Mouse (Mus musculus) left cerebral cortex, adult 9 months (tissue): ENCODE data around the gene Sh3pxd2a.

ENCODE experiments used
- DNase-seq, 2 experiments: peaks; one replicate each; pipeline ENCODE4 v3.0.0; 2022; ENCODE audit warnings: low spot score in 2 of 2

Sh3pxd2a gene

GRCm38 (mm10) chr19:47456021-47456420 is 8.2 kb downstream of the Sh3pxd2a start:
- no peak for DNase-seq

DNA sequence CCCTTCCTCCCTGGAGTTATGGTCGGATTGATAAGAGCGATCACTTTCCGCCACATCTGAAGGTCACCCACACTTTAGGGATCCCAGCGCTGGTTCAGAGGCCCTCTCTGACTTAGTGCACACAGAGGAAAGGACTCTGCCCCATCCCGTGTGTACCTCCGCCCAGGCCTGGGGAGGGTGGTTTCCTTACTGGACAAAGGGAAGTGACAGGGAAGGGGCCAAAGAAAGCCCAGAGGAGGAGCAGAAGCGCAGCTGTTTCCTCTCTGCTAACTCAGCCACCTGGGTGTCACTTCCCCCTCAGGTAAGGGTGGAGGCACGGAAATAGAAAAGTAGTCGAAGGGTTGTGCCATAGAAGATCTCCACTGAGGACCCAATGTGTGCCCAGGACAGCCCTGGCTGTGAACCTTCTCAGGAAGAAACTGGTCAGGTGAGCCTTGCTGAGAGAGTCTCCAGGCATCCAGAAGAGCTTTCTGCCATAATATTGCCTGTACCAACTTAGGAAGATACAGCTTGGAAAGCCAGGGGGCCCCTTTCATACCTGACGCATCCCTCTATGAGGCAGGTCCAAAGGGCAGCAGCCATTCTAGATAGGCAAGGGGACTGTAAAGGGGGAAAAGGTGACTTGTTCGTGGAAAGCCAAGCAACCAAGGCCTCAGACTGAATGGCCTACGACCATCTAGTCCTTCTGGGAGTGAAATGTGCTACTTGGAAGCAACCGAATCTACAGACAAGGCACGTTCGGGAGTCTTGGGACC is 9.0 kb downstream of the Sh3pxd2a start:
- no peak for DNase-seq

DNA sequence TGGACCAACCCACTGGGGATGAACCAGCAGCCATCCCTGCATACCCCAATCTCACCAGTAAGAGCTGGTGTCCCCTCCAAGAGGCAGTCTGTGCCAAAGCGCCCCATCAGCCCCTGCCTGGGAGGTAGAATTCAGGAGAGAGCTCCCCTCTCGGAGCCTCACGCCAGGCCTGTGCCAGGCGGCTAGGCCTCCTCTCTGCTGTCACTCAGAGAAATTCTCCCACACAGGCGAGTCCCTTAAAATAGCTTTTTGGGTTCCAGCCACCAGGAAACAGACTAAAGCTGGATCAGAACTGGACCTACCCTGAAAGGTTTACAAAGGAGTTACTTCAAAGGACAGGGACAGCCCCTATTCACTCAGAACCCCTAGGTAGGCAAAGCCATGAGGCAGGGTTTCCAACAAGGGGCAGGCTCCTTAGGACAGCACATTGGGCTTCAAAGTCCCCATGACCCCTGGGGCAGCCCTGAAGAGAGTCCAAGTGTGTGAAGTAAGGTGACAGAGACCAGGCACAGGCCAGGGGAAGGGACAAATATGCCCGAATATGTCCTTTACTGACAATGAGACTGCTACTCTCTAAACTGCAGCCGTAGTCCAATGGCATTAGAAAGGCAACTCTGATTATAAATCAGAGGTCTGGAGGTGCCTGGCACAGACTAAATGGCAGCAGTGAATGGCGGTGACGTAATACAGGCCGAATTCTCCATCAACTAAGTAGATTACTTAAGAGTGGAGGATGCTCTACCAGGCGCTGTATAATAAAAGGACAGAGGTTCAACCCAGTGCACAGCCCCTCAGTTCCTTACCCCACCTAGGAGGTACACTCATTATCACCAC is 9.8 kb downstream of the Sh3pxd2a start:
- DNase-seq = peak in 1 of 2 experiments; percentile 24

DNA sequence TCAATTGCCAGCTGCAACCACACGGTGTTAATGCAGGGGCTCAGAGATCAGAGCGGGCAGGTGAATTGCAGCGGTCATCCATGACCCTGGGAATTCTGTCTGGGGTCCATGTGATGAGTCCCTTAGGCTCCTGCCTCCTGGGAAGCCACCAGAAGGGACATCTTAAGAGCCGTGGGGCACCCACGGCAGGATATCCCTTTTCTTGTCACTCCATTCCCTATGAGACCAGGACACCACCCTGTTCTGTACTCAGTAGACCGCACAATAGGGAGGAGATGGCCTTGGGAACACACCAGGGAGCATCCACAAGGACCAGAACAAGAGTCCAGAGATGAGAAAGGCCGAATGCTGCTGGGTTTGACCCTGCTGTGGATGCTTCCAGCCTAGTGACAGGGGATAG is 10.8 kb downstream of the Sh3pxd2a start:
- no peak for DNase-seq

GRCm38 (mm10) chr19:47452682-47453081 is 11.5 kb downstream of the Sh3pxd2a start:
- no peak for DNase-seq

GRCm38 (mm10) chr19:47452211-47452610 is 12.0 kb downstream of the Sh3pxd2a start:
- no peak for DNase-seq

DNA sequence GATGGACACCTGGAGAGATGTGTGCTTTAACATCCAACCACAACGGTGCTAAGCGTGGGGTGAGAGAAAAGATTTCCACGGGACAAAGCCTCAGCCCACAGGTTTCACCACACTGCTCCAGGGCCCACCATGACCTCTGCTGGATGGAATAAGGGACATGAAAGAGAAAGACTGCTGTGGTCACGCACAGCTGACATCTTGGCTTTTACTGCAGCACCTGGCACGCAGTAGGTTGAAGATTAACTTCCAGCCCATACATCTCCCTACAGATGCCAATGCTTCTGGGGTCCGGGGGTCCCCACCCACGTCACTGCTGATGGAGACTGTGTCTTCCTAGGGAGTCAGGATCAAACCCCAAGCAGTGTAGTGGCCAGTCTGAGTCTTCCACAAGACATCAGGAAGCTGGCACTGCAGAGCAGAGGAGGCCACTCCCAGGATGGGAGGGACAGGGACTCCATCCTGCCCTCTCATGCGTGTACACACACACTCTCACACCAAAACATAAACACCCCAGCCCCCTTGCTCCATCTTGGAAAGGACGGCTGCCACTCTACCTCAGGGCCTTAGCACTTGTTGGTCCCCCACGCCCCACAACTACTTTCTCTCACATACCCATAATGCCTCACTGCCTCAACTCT is 12.6 kb downstream of the Sh3pxd2a start:
- no peak for DNase-seq

GRCm38 (mm10) chr19:47450261-47451137 is 13.7 kb downstream of the Sh3pxd2a start:
- no peak for DNase-seq

DNA sequence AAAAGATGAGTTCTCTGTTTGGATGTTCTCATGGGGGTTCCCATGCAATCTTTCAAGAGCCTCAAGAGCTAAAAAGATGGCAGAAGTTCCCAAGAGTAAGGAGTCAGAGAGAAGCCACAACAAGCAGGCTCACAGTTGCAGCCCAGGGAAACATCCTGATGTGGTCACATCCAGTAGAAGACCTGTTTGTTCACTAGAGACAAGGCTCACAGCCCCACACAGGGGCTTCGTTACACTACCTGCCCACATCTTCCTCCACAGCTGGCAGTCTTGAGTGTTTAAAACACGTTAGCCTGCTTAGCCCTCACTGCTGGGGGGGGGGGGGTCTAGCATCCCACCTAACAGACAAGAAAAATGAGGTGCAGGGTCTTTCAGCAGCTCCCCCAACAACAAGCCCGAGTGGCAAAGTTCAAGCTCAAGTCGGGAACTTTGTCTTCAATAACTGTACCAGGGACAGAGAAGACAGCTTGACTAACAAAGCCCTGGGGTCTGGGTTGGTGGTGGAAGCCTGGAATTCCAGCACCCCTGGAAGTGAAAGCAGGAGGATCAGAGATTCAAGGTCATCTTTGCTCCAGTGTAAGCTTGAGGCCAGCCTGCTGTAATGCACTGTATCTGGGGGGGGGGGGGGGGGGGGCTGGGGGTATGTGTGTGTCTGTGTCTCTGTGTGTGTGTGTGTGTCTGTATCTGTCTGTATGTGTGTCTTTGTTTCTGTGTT is 14.5 kb downstream of the Sh3pxd2a start:
- no peak for DNase-seq

DNA sequence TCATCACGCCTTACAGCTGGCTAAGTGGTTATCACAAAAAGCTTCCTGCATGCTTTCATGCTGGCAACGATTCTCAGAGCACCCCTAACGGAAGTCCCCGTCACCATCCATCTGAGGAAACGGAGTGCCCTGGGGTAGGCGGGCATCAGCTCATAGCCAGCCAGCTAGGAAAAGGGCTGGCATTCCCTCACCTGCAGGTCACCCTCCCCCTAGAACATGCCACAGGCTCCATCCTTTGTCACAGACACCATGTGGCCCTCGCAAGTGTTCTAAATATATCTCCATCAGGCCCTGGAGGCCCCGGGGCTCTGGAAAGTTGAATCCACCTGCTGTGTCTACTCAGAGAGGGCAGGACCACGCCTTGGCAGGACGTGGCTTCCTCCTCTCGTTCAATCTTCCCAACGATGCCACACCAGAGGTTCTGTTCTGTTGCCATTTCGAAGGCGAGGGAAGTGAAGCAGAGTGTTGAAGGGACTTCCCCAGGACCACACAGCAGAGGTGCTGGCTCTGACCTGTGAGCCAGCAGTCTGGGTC is 15.5 kb downstream of the Sh3pxd2a start:
- no peak for DNase-seq

- peak in 1 of 2 experiments; percentile 41 for DNase-seq
Measured at GRCm38 (mm10) chr19:47446841-47447365, 17.3 kb downstream of the Sh3pxd2a start.

DNA sequence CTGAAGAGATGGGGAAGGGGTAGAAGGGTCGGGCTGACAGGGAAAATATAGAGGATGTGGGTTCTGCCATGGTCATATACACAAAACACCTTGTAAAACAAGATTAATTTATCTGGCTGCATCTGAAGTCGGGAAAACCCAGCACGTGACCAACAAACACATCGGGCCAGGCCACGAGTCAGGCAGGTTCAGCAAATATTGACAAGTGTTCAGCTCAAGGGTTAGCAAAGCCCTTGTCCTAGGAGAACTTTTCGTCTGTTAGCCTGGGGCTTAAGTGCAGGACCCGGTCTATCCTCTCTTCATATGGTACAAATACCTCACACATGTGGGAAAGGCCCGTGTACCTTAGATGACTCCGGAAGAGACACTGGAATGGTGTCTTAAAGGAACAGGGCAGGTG is 18.1 kb downstream of the Sh3pxd2a start:
- no peak for DNase-seq

DNA sequence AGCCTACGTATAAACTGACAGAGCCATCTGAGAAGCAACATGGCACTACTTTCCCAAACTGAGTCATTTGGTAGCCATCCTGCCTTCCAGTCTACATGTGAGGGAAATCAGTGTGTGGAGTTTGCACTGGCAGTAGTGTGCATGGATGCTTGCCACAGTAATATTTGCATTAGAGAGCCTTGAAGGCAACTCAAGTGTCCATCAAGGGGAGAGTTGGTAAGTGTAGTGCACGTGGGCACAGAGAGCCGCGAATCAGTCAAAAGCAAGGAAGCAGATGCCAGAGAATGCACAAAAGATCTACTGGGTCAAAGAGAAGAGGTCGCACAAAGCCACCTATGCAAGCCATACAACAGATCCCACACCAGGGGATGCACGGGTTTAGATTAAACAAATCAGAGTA is 18.5 kb downstream of the Sh3pxd2a start:
- DNase-seq = no peak

GRCm38 (mm10) chr19:47444488-47444887 is 19.7 kb downstream of the Sh3pxd2a start:
- DNase-seq = no peak

- no peak for DNase-seq
Measured at GRCm38 (mm10) chr19:47442294-47442627, 21.9 kb downstream of the Sh3pxd2a start.

GRCm38 (mm10) chr19:47441541-47442293 is 22.5 kb downstream of the Sh3pxd2a start:
- DNase-seq = no peak

- DNase-seq = no peak
Measured at GRCm38 (mm10) chr19:47440967-47441366, 23.2 kb downstream of the Sh3pxd2a start.

- no peak for DNase-seq
Measured at GRCm38 (mm10) chr19:47440435-47440803, 23.8 kb downstream of the Sh3pxd2a start.

- no peak for DNase-seq
Measured at GRCm38 (mm10) chr19:47439726-47440434, 24.3 kb downstream of the Sh3pxd2a start.
